Mouse (Mus musculus): ENCODE results near the gene Tex33.

The Tex33 gene

DNA sequence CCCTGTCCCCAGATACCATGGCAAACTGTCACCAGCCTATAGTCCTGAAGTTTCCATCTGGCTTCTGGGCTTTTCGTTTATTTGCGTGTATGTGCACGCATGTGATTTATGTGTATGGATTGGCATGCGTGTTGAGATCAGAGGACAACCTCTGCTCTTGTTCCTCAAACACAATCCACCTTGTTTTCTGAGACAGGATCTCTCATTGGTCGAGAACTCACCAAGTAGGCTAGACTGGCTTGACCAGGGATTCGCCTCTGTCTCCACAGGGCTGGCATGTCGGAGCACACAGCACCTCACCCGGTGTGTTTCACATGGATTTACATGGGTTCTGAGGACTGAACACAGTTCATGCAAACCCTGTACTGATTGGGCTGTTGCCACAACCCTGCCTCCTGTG is 18.4 kb upstream of the Tex33 start:
- no peak for DNase-seq

DNA sequence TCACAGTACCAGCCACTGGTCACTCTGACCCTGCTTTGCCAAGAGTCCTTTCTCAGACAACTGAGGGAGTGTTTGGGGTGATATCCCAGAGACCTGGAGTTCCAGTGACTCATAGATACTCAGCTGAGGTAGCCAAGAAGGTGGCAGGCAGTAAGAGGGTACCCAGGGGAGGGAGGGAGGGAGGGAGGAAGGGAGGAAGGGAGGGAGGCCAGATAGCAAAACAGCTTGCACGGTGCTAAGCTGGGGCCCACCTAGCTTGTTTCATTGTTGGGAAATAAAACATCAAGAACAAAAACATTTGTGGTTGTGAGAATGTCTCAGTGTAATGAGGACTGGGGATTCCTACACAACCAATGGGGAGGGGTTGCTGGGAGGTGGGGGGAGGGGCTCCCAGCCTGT is 18.0 kb upstream of the Tex33 start:
- no peak for DNase-seq

DNA sequence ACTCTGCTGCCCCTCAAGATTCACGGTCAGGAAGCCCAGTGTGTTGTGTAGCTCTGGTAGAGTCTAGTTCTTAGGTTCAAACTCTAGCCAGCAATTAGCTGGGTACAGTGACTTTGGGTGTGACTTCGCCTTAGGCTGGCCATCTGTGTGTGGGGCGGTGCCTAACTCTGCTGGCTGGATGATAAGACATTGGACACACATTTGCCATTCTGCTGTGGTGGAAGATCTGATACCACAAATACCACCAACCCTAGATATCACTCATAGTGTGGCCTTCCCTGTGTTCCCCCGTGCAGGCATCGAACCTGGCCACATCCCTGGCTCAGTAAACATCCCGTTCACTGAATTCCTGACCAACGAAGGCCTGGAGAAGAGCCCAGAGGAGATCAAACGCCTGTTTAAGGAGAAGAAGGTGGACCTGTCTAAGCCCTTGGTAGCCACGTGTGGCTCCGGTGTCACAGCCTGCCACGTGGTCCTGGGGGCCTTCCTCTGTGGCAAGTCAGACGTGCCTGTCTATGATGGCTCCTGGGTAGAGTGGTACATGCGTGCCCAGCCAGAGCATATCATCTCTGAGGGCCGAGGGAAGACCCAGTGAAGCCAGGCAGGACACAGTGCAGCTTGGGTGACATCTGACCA is 17.5 kb upstream of the Tex33 start:
- no peak for DNase-seq

DNA sequence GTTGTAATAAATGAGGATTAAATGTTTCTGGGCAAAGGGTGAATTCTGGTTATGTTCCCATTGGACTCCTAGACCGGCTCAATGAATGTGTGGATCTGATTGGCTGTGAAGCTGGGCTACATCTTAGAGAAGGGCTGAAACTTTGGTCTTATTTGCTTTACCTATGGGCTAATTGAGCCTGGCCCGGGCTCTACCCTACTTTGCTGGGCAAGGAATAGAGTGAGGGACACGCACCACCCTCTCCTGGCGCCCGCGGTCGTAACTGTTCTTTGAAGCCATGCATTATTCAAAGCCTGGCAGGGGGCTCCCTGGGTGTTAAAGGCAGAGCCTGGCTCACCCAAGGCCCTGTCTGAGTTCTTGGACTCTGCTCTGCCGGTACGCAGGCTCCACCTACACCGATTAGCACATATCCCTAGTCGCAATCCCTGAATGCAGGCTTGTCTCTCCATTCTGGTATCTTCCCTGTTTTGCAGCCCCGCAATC is 13.9 kb upstream of the Tex33 start:
- DNase-seq = no peak

DNA sequence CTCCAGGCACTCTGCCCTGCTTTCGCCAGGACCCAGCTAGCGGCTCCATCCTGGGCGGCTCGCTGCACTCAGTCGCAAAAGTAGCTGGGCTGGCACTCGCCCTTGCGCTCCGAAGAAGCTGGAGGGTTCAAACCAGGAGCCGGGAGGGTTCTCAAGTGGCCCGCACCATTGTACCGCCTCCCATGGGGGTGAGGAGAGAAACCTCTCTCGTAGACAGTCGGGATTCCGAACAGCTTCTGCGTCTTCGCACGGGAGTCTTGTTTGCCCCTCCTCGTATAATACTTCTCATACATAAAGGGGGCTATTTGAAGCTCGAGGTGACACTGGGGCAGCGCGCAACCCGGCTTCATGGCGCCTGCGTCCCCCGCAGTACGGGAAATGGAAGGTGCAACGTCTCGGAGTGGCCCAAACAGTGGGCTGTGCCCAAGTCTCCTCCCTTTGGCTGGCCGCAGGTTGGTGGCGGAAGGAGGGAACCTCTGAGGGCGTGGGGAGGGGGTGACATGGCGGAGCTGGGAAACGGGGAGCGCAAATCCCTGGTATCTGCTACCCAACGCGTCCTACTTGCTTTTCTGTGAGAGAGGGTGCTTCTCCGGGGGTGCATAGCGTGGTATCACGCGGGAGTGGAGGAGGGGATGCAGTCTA is 10.7 kb upstream of the Tex33 start, which contains the start of gene Mpst:
Gene Mpst, plus strand, starts transcription at position 124 of the 642 bp plus-strand sequence.
- peak; percentile 77 to 85 for DNase-seq

DNA sequence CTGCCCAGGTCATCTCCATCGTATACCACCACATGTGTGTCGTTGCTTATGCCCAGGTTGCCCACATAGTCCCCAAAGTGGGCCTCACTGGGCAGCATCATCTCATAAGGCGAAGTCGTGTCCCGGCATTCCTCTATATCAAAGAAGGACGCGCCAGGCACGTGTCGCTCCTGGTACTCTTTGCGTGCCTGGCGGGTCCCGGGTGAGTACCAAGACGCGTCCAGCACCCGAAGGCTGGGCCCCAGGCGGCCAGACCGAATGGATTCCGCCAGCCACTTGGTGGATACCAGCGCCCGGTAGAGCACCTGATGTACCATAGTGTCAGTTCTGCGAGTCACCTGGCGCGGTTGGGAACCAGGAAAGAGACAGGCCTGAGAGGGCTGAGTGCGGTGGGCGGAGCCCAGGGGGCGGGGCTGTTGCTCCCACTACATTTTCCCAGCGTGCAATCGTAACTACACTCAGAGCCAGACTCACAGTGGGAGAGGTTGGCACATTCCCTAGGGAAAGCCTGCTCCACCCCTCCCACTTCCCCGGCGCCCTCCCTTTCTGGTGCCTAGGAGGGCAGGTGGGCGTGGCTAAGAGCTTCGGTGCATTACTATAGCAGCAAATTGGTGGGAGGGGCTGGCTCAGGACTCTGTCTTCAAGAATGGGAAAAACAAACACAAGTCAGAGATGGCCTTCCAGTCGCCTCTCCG is 10.0 kb upstream of the Tex33 start, which contains the start of gene Tst:
Gene Tst, minus strand, starts transcription at position 391 of the 695 bp plus-strand sequence.
- peak; percentile 63 to 74 for DNase-seq

DNA sequence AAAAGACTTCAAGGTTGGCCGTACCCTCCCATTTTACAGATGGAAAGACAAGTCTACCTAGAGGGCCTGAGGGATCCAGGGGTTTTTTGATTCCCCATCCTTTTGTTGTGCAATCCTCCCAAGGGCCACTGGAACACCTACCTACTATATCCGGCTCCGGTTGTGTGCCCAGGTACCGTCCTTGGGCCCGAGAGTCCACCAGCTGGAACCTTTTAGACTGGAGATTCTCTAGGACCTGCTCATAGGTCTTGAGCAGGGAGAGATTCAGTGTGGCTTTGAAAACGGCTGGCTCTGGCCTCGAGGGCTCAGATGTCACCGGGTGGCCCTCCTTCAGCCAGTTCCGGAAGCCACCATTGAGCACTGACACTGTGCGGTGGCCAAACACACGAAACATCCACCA is 9.4 kb upstream of the Tex33 start:
- DNase-seq = no peak

DNA sequence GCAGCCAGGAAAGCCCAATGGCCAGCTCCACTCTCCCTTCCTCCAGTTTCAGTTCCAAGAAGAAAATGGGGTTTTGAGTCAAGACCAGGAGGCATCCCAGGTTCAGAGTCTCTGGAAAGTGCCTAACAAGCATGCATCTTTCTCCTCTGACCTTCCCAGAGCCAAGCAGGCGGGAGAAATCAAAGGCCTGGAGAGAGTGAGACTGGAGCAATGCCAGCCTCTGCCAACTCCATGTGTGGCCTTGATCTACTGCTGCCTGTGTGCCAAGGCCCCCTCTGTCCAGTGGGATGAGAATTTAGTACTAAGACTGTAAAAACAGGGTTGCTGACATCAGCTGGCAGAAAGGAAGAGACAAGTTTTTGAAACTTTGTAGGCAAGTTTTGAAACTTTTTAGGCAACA is 8.2 kb upstream of the Tex33 start:
- no peak for DNase-seq

DNA sequence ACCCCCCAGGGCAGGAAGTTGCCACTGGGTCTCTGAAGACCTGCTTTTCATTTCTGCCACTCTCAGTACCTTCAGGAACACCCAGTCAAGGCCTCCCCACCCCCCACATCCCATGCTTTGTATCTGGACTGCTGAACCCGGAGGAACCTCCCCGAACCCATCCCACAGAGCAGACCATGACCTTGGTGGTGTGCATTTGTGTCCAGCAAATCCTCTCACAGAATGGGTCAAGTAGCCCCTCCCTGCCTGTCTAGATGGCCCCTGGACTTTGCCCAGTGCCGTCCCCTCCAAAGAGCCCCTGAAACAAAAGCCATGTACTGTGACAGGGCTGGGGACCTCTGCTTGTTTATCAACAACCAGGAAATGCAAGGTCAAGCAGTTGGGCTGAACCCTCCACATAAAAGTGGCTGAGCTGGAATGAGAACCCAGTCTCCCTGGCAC is 7.6 kb upstream of the Tex33 start:
- no peak for DNase-seq

DNA sequence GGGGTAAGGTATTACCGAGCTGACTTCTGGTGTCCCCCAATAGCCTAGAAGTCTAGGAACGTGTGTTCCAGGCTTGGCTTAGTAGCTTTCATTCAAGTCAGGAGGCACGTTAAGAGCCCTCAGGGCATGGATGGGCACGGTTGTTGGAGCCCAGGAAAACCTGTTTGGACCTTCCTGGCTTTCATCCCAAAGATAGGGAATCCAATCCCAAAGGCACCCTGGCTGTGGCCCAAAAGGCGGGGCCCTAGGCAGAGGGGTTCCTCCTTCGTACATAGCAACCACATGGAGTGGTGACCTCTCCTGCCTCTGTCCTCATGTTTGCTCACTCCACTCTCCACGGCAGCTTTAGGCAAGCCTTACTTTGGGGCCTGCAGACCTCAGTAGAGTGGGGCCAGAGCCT is 6.7 kb upstream of the Tex33 start:
- no peak for DNase-seq

DNA sequence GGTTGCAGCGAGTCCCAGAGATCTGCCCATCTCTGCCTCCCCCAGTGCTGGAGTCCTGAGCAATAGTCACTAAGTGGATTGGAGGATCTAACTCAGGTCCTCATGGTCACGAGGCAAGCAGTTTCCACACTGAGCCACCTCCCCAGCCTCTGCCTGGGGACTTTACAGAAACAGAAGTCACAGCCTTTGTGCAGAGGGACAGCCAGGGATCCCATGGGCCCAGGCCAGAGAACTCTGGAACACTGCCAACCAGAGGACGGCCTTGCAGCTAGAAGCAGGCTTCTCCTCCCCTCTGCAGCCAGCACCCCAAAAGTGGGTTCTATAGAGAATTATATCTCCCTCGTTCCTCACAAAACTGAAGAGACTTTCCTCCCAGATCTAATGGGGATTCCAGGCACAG is 6.2 kb upstream of the Tex33 start:
- no peak for DNase-seq

DNA sequence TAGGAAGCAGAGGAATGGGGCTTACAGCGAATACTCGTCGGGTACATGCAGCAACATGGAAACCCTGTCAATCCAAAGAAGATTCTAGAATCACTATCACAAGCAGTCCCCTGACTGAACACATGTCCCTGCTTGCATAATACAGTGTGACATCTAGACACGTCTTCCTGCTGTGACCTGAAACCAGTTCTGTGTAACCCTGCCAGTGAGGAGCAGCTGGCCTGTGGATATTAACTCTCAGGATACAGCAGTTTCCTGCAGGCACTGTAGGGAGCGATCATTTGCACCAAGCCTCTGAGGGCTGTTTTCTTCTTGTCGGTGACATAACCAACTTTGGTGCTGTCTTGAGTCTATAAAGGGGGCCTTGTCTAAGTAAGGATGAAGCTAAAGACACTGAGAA is 5.6 kb upstream of the Tex33 start:
- no peak for DNase-seq

DNA sequence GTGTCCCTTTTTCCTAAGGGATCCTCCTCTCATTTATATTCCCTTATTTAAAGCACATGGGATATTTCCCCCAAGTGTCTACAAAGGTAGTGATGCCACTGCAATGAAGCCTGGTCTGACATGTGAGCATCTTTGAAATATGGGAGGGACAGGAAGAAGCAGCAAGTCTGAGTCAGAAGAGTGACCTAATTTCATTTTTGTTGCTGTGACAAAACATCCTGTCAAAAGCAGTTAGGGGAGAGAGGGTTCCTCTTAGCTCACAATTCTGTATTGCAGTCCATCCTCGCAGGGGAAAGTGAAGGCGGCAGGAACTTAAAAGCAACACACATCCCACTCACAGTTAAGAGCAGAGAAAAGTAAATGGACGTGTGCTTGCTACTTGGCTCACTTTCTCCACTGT is 4.9 kb downstream of the Tex33 start:
- DNase-seq = peak in 1 of 2 experiments; percentile 25

DNA sequence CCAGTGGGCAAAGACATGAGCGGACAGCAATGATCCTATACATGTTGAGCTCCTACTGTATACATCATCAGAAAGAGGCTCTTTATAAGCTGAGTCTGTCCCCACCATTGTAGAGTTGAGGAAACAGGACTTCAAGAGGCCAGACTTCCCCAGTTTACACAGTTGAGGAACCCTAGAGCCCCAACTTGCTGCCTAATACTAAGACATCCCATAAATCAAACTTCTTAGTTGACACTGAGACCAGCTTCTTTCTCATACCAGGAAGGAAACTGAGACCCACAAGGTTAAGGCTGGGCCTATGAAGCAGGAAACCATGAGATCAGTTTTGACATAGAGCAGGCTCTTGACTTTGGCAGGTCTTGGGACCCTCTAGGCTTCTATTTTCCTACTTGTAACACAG is 10.1 kb downstream of the Tex33 start:
- DNase-seq = no peak

DNA sequence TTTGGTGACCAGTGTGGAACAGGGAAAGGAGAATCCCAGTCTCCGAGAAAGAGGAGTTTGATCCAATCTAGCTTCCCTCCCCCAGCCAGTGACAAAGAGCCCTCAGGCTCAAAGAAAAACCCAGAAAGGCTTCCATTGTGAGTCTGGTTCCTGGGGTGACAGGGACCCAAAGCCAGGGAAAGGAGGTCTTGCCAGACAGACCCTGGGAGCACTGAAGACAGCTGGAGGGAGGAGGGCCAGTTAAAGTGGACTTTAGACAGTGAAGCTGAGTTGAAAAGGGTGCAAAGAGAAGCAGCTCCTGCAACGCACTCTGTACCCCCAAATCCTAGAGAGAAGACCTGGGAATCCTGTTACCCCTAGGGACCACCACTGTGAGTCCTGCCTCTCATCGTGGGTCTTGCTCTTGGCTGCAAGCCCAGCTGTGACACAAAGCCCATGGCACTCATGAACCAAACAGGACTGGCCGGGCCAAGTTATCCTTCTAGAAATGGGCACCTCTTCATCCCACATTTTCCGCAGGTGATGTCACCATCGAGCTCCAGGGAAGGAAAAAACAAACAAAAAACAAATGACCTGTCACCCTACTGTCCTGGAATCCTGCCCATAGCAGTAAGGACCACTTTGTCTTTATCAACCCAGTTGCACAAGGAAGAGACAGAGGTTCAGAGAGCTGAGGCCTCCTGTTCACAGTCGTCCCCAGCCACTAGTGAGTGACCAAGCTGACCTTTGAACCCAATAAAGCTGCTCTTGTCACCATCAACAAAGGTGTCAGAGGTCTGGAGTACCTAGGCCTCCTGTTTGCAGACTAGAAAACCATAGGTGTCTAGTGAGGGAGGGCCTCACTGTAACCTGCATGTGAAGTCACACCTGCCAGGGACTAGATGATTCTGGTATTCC is 11.2 kb downstream of the Tex33 start:
- DNase-seq = no peak

DNA sequence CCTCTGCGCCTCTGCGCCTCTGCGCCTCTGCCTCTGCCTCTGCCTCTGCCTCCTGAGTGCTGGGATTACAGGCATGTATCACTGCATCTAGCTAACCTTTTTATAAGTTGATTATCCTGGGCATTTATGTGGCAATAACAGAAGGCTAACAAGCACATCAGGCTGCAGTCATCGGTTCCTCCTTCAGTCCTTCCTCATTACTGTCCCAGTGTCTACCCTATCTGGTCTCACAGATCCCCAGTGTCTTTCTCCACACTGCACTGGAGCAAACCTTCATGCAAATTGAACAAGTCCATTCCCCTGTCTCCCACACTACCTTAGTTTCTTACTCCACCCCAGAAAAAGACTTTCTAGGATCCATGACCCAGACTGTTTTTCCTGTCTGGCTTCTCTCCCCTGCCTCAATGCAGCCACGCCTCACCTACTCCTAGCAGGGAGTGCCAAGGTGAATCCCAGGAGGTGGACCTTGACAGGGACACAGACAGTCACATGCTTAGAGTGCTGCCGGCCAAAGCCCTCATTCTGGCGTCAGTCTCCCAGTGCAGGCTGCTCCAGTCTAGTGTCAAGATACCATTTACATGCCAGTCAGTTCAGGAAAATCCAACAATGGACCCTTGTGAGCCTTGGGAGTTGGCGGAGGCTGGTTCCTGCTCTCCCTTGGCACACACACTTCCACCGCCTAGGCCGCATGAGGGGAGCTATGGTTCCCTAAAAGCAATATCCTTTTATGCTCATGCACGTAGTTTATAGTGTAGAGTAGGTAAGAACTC is 12.1 kb downstream of the Tex33 start:
- DNase-seq = no peak

DNA sequence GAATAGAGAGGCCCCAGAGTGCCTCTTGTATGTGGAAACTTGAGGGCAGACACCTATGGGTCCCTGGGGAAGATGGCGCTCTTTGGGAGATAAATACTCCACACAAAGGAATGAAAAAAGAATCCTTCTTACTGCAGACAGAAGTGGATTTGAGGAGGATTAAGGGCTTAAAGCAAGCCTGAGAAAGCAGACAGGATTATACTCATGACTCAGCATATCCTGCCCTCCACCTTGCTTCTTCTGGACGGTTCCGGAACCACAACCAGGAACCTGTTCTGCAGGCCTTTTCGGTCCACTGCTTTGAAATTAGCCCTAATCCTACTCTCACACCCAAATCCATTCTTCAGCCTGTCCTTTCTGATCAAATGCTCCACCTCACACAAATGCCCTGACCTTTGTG is 13.6 kb downstream of the Tex33 start:
- no peak for DNase-seq

DNA sequence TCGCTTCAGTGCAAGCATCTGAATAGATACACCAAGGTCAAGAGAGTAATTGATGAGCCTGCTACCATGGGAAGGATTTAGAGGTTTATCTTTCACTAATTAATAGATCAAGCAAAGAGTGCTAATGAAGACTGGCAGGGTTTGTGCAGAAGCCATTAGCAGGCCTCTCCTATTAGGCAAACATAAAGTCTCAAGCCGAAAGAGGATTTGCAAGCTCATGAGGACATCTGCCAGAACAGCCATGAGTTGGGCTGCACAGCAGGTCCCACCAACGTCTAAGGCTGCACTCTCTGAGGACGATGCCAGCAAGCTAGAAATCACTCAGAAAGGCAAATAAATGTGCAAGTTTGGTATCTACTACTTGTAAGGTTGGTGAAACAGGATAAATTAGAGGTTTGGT is 15.0 kb downstream of the Tex33 start:
- DNase-seq = no peak

DNA sequence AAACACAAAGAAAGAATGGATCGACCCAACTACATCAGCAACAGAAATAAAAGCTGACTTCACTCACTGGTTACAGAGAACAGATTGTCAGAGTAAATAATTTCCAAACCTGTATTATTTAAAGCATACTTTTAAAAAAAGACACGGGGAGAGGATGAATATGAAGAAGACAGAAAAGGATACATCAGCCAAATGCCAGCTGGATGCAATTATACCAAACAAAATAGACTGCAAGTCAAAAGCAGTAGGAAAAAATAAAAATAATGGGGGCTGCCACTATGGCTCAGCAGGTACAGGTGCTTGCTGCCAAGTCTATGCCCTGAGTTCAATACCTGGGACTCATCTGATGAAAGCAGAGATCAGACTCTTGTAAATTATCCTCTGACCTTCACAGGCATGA is 15.5 kb downstream of the Tex33 start:
- DNase-seq = no peak

DNA sequence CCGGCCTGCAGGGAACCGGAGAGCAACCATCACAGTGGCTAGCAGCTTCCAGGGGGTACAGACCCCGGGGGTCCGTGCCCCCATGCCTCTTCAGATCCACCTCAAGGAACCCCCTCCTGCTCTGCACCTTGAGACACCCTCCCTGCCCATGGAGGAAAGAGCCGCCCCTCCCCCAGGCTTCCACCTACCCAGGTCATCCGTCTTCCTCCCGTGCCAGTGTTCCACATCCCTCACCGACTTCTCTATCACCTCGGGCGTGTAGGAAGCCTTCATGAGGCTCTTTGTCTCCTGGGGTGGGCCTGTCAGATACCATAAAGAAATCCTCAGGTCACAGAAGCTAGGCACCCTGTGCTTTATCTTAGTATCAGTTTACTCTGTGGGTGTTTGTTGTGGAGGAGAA is 17.2 kb downstream of the Tex33 start:
- DNase-seq = no peak

DNA sequence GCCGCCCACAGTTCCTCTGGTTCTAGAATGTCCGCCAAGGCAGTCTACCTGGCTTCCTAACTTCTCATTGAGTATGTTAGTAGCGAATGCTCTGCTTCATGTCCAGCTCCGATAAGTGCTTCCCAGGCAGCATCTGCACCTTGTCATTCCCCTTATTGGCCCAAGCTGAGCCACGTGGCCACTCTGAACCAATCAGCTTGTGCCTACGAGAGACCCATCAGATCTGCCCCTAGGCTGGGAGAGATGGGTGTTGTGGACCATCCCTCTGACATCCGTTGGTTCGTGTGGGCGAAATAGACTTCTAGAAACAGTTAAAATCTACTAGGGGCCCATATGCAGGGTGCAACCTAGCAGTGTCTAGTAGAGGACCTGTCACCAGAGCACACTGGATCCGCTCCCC is 17.9 kb downstream of the Tex33 start:
- DNase-seq = no peak

DNA sequence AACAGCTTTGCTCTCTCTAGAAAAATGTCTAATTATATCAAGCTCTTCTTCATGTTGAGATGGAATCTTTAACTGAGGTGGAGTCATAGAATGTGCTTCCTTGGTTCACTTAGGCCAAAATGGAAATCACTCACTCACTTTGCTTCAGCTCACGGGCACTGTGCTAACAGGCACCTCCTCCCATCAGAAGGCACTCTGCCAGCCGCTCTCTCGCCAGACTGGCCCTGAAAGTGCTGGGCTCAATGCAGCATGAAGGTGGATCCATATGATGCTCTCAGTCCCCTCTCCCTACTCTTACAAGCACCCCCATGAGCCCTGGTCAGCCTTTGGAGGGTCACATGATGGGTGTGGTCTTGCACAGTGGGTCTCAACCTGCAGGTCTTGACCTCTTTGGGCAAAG is 21.5 kb downstream of the Tex33 start:
- no peak for DNase-seq

Measured in thymus, adult 18-20 months (tissue).